Mouse (Mus musculus) myocyte (in vitro differentiated cells): ENCODE data around the gene Grb2.

Source experiments
- CEBPB ChIP-seq: IDR thresholded peaks from 2 replicates; pipeline ENCODE4 v1.6.1; 2011; ENCODE audit warnings: mild to moderate bottlenecking, moderate library complexity; ENCODE audit not compliant: poor library complexity, insufficient read depth, severe bottlenecking
- E2F4 ChIP-seq: IDR thresholded peaks from one replicate; pipeline ENCODE4 v1.6.1; 2011; ENCODE audit warnings: mild to moderate bottlenecking, control low read depth, moderate library complexity; ENCODE audit not compliant: insufficient read depth
- MAX ChIP-seq: IDR thresholded peaks from one replicate; pipeline ENCODE4 v1.6.1; 2011; ENCODE audit warnings: low read depth, mild to moderate bottlenecking, control low read depth
- MYOD1 ChIP-seq, 3 experiments: IDR thresholded peaks; one replicate each; pipeline ENCODE4 v1.6.1; 2011; ENCODE audit warnings: control low read depth in 2 of 3, low read depth in 2 of 3, mild to moderate bottlenecking in 2 of 3, moderate library complexity in 1 of 3; ENCODE audit not compliant: insufficient read length in 2 of 3, control insufficient read depth in 1 of 3
- POLR2A ChIP-seq: IDR thresholded peaks from one replicate; pipeline ENCODE4 v1.6.1; 2011; ENCODE audit warnings: low read depth, mild to moderate bottlenecking, control low read depth, moderate library complexity; ENCODE audit not compliant: insufficient read length
- POLR2AphosphoS2 ChIP-seq: IDR thresholded peaks from one replicate; pipeline ENCODE4 v1.6.1; 2011; ENCODE audit warnings: low read depth, control low read depth; ENCODE audit not compliant: insufficient read length
- REST ChIP-seq: IDR thresholded peaks from one replicate; pipeline ENCODE4 v1.6.1; 2011; ENCODE audit warnings: mild to moderate bottlenecking, control low read depth, moderate library complexity; ENCODE audit not compliant: insufficient read depth, insufficient read length
- SRF ChIP-seq: IDR thresholded peaks from one replicate; pipeline ENCODE4 v1.6.1; 2011; ENCODE audit warnings: low read depth; ENCODE audit not compliant: control insufficient read depth, insufficient read length
- TCF12 ChIP-seq: IDR thresholded peaks from one replicate; pipeline ENCODE4 v1.6.1; 2011; ENCODE audit warnings: mild to moderate bottlenecking, control low read depth; ENCODE audit not compliant: poor library complexity, insufficient read depth, severe bottlenecking
- USF1 ChIP-seq: IDR thresholded peaks from one replicate; pipeline ENCODE4 v1.6.1; 2011; ENCODE audit warnings: low read depth, mild to moderate bottlenecking, control low read depth, moderate library complexity

DNA sequence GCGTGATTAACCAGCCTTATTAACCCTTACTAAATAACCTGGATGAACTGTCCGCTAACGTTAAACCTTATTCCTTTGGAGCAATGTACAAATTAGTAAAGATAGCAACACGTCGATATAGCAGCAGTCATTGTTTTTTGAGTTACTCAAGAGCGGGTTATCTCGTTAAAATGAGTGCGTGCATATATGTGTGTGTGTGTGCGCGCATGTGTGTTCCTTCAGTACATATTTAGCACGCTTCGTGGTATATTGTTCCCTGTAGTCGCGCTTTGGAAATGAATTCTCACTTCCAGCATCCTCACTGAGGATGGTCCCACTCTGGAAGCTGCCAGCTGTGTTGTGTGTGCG, 105.3 kb downstream of the Grb2 start:
- TF ChIP-seq POLR2A (no peak), USF1 (no peak), POLR2AphosphoS2 (no peak), TCF12 (no peak), E2F4 (no peak), MYOD1 (IDR thresholded peaks at IDR 0.05; ENCODE audit: control insufficient read depth in 1 of 3, insufficient read length in 2 of 3, low read depth in 2 of 3) (no peak), CEBPB (no peak), SRF (no peak), REST (no peak), MAX (no peak)
